Mouse (Mus musculus): Measurements from ENCODE around the gene Gpr82.

DNA sequence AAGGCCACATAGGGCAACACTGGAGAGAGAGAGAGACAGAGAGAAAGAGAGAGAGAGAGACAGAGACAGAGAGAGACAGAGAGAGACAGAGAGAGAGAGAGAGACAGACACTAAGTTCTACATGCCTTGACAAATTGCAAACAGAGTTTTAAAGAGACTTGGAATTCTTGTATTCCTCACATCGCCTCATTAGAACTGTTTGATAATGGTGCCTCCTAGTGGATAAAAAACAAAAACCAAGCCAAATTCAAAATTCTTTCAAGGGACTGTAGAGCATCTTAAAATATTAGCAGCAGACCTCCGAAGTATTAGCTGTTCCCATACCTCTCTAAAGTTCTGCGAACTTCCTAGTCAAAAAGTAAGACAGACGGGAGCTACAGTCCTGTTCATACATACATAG, 30.7 kb downstream of the Gpr82 start:
- TF ChIP-seq CTCF (conservative IDR thresholded peaks at IDR 0.05; ENCODE audit: low read length): peak; percentile 15; the same call in 1 of the 2 replicates
- no peak for TF ChIP-seq NANOG (IDR thresholded peaks at IDR 0.05; ENCODE audit: borderline replicate concordance, low read length)

All from E14TG2a.4 (cell line).